Comparison of ENCODE assay signal across 21 mouse cellular contexts in the genomic region with DNA sequence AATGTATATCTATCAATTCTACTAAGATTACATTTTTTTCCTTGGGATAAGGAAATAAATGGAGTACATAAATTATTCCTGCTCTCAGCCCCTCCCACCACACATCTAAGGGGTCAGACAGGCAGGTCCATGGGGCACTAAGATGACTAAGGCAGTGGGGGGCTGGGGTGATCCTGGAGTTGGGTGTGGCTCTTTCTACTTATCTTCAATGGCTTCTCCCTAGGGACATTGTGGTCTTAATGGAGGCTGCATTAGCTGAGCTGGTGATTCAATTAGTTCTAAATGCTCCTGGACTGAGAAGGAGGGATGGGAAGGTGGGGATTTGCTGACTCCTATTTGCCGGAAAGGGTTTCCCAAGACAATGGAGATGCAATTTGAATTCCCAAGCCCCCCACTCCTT.
DNase-seq lines count a peak whose midpoint lies in the region.
"Had no signal": no experiment of that assay in that cellular context is flagged by ENCODE, and none has a peak within 500 bp of the region (broad histone marks: within the 10 kb centered on the region; RNA-seq: fewer than 3 reads in every experiment).

No protein-coding gene starts in this region.

- peak; percentile 7 for DNase-seq in embryo, embryonic 11 days
- no peak for DNase-seq in embryo, embryonic 10.5 days (ENCODE audit: low spot score)
- DNase-seq in 3T3-L1 (ENCODE audit: low read depth, low spot score) = peak; percentile 90
- peak; percentile 75 for DNase-seq in NIH3T3 (ENCODE audit: low read depth)
- peak; percentile 26 for DNase-seq in ZHBTc4 (ENCODE audit: low read depth, low spot score)
- no peak for DNase-seq in lung, postnatal 36 days
- no peak for DNase-seq in heart, adult 18-20 months
- DNase-seq in liver = no peak
- DNase-seq: adrenal gland, postnatal 10 days; adrenal gland, postnatal 36 days; B cell, adult 2 months; cerebellum, adult 18-20 months; cerebellum, adult 9-10 months; cerebellum, postnatal 14 days; forebrain, postnatal 0 days; gastrocnemius, adult 2 months; gastrocnemius, postnatal 25 days; heart, adult 2 months; heart, postnatal 14 days; heart, postnatal 4 days; kidney, adult 11 months had no signal

Comparison
In these comparisons a context has a peak if more than half of its experiments do, and no peak if none do; other contexts are left out.
1. DNase-seq: peak in embryo, embryonic 11 days (single experiment), 3T3-L1 (single experiment), NIH3T3 (single experiment) and ZHBTc4 (single experiment); none in embryo, embryonic 10.5 days (single experiment), lung, postnatal 36 days (single experiment), heart, adult 18-20 months (0 of 2) and liver (single experiment).